Mouse (Mus musculus) hindbrain, embryonic 16.5 days (tissue): ENCODE results near the gene Cd24a. TPM values are rescaled to one million over a fixed set of nuclear protein-coding genes. Genes with fewer than 3 reads are reported as not detected.

Experiments used
- ATAC-seq: fragments of 200-750 bp; cut with Nextera tagmentation; 2 replicates; pipeline ENCODE4 v1.8.0; 2017; ENCODE audit warnings: moderate TSS enrichment, moderate library complexity
- H3K27ac ChIP-seq: fragments of 300-500 bp; sonication (generic); 2 replicates; pipeline ENCODE4 v1.5.1; 2014; ENCODE audit warnings: low read depth, mild to moderate bottlenecking, control low read depth, low read length, moderate library complexity
- H3K27me3 ChIP-seq: fragments of 300-500 bp; sonication (generic); replicated peaks from 2 replicates; pipeline ENCODE4 v1.6.1; 2014; ENCODE audit warnings: low read length; ENCODE audit not compliant: control insufficient read depth, insufficient read depth
- H3K36me3 ChIP-seq: fragments of 300-500 bp; sonication (generic); 2 replicates; pipeline ENCODE4 v1.6.1; 2014; ENCODE audit warnings: mild to moderate bottlenecking, low read length, moderate library complexity, mixed read lengths; ENCODE audit not compliant: control insufficient read depth, insufficient read depth
- H3K4me1 ChIP-seq: fragments of 300-500 bp; sonication (generic); 2 replicates; pipeline ENCODE4 v1.6.1; 2014; ENCODE audit warnings: low read depth, low read length; ENCODE audit not compliant: control insufficient read depth, insufficient read depth
- H3K4me2 ChIP-seq: fragments of 300-500 bp; sonication (generic); 2 replicates; pipeline ENCODE4 v1.6.1; 2014; ENCODE audit warnings: mild to moderate bottlenecking, low read length, control low read depth, moderate library complexity
- H3K4me3 ChIP-seq: fragments of 300-500 bp; sonication (generic); 2 replicates; pipeline ENCODE4 v1.5.1; 2014; ENCODE audit warnings: mild to moderate bottlenecking, low read length, control low read depth, moderate library complexity
- H3K9ac ChIP-seq: fragments of 300-500 bp; sonication (generic); 2 replicates; pipeline ENCODE4 v1.6.1; 2014; ENCODE audit warnings: low read depth, mild to moderate bottlenecking, control low read depth, low read length, moderate library complexity
- H3K9me3 ChIP-seq: fragments of 300-500 bp; sonication (generic); 2 replicates; pipeline ENCODE4 v1.6.1; 2014; ENCODE audit warnings: mild to moderate bottlenecking, low read length, moderate library complexity; ENCODE audit not compliant: control insufficient read depth
- WGBS: fragments of 180-500 bp; shearing (Covaris S2); extraction: QIAGEN DNeasy Blood & Tissue Kit; methylation state at CpG from one replicate; pipeline ENCODE4 v1.1.7; 2014; 5-methylcytosine and 5-hydroxymethylcytosine counted together
- polyA plus RNA-seq: library from polyadenylated mRNA; unstranded; fragments of >200 nt; fragmentation: Nextera tagmentation; extraction: Ambion mirVana; gene quantifications from 2 replicates; pipeline ENCODE4 v1.2.1, GENCODE M21; 2015

Gene Cd24a
- polyA plus RNA-seq, 1 experiment from 2014 or later = 546 TPM

DNA sequence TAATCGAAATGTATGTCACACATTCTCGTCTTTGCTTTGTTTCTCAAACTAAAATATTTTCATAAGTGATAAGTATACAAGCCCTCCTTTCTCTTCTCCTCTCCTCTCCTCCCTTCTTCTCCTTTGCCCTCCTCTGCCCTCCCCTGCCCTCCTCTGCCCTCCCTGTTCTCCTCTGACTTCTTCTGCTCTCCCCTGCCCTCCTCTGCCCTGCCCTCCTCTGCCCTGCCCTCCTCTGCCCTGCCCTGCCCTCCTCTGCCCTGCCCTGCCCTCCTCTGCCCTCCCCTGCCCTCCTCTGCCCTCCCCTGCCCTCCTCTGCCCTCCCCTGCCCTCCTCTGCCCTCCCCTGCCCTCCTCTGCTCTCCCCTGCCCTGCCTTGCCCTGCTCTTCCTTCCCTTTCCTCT lies 31.9 kb downstream of the Cd24a start:
- WGBS = 95% methylated on average over 2 of the region's 2 CpGs

DNA sequence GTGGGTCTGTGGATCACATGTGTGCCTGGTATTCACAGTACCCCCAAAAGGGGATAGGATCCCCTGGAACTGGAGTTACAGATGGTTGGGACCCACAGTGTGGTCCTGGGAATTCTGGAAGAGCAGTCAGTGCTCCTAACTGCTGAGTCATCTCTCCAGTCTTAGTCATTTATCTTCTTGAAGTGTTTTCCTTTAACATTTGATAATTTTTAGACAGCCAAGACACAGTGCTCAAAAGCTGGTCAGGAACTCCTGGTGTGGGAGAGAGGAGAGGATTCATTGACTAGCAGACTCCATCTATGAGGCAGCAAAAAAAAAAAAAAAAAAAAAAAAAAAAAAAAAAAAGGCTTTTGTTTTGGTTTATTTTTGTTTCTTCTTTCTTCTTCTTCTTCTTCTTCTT lies 33.0 kb downstream of the Cd24a start:
- H3K4me2 ChIP-seq = no peak overlapping the region
- no peak overlapping the region for H3K27ac ChIP-seq
- H3K9me3 ChIP-seq = no peaks in the 10 kb centered on the region
- H3K36me3 ChIP-seq = no peaks in the 10 kb centered on the region
- H3K27me3 ChIP-seq = no peaks in the 10 kb centered on the region
- no peak overlapping the region for H3K4me3 ChIP-seq
- no peak for ATAC-seq
- H3K9ac ChIP-seq = no peak overlapping the region
- no peaks in the 10 kb centered on the region for H3K4me1 ChIP-seq

More for the DNA sequence above, 31.9 kb downstream of the Cd24a start:
- Histone ChIP-seq H3K36me3 (no peaks in the 10 kb centered on the region), H3K27me3 (no peaks in the 10 kb centered on the region), H3K9me3 (no peaks in the 10 kb centered on the region), H3K4me1 (no peaks in the 10 kb centered on the region), H3K4me2 (no peak overlapping the region), H3K27ac (no peak overlapping the region), H3K4me3 (no peak overlapping the region), H3K9ac (no peak overlapping the region)
- no peak for ATAC-seq

DNA sequence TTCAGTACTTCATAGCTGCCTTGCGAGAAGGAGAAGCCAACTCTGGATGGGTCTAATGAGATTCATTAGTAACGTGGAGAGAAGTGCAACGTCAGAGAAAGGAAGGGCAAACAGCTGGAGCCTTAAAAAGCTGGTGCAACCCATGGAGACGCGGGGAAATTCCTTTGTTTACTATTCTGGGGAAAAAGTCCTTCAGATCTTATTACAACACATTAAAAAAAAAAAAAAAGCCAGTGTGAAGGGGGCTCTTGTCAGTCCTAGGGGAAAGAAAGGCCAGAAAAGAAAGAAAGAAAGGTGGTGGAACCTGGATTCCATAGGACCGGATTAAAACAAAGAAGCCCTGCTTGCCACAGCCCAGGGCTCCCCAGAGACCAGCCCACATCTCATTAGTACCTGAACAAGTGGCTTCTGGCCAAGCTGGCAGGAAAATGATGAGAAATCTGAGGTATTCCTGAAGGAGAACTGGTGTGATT lies 41.0 kb downstream of the Cd24a start:
- Histone ChIP-seq H3K9ac (peak overlapping the region; percentile 31; the same call in 1 of the 2 replicates), H3K4me1 (peaks cover 3% of the 10 kb centered on the region; the same call in 1 of the 2 replicates), H3K27ac (peak overlapping the region; percentile 77), H3K9me3 (no peaks in the 10 kb centered on the region), H3K27me3 (no peaks in the 10 kb centered on the region), H3K4me2 (peak overlapping the region; percentile 41), H3K4me3 (no peak overlapping the region), H3K36me3 (no peaks in the 10 kb centered on the region)
- WGBS = 0% methylated on average over 6 of the region's 6 CpGs
- peak; percentile 73 for ATAC-seq

DNA sequence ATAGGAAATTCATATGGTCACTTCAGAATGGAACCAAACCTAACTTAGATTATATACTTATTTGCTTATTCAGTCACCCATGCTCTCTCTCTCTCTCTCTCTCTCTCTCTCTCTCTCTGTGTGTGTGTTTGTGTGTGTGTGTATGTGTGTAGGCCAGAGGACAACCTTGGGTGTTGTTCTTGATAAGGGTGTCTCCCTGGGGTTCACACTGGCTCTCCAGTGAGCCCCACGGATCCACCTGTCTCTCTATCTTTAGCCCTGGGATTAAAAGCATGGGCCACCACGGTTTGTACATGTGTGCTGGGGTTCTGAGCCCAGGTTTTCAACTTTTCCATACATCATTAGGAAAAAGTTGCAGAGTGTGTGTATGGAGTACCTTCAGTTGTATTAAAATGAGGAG lies 41.9 kb downstream of the Cd24a start:
- H3K27me3 ChIP-seq = no peaks in the 10 kb centered on the region
- H3K9ac ChIP-seq = no peak overlapping the region
- WGBS = 80% methylated on average over 2 of the region's 2 CpGs
- no peak overlapping the region for H3K4me2 ChIP-seq
- H3K9me3 ChIP-seq = no peaks in the 10 kb centered on the region
- no peak for ATAC-seq
- no peak overlapping the region for H3K27ac ChIP-seq
- peaks cover 3% of the 10 kb centered on the region; the same call in 1 of the 2 replicates for H3K4me1 ChIP-seq
- no peak overlapping the region for H3K4me3 ChIP-seq
- no peaks in the 10 kb centered on the region for H3K36me3 ChIP-seq

DNA sequence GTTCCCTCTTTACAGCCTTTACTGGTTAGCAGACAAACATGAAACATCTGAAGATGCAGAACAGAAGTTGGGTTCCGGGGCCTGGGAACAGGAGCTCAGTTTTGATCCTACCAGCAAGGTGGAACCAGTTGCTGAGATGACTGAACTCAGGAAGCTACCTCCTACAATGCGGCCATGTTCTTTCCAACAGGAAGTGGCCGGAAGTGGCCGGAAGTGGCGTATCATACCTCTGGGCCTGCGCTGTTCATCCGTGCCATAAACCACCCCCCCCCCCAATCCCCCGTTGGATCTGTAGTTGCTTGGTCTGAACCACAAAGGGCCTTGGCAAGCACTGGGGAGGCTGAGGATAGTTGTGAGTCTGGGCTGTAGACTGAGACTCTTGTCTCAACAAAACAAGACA lies 45.4 kb downstream of the Cd24a start:
- no peaks in the 10 kb centered on the region for H3K9me3 ChIP-seq
- H3K4me2 ChIP-seq = no peak overlapping the region
- H3K9ac ChIP-seq = no peak overlapping the region
- H3K36me3 ChIP-seq = no peaks in the 10 kb centered on the region
- no peak for ATAC-seq
- WGBS = 95% methylated on average over 8 of the region's 8 CpGs
- no peak overlapping the region for H3K27ac ChIP-seq
- H3K4me1 ChIP-seq = peaks cover 3% of the 10 kb centered on the region; the same call in 1 of the 2 replicates
- H3K4me3 ChIP-seq = no peak overlapping the region
- H3K27me3 ChIP-seq = no peaks in the 10 kb centered on the region

DNA sequence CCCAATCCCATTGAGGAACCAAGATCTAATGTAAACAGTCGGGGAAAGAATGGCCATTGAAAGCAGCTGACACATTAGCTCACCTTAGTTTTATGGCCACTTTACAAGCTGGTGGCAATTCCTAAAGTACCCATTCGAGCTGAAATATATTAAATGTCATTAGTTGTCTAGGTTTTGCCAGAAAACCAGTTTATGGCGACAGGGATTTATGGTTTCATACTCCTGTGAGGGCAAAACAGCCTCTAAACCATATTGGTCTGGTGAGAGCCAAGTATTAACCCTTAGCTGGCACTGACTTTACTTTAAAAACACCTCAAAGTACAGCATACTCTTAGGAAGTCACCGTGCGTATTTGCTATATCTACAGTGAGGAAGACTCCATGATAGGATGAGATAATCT lies 46.3 kb downstream of the Cd24a start:
- no peak overlapping the region for H3K27ac ChIP-seq
- H3K27me3 ChIP-seq = no peaks in the 10 kb centered on the region
- no peaks in the 10 kb centered on the region for H3K9me3 ChIP-seq
- 76% methylated on average over 5 of the region's 5 CpGs for WGBS
- H3K4me2 ChIP-seq = no peak overlapping the region
- no peak overlapping the region for H3K9ac ChIP-seq
- no peaks in the 10 kb centered on the region; the same call in 1 of the 2 replicates for H3K4me1 ChIP-seq
- H3K4me3 ChIP-seq = no peak overlapping the region
- no peaks in the 10 kb centered on the region for H3K36me3 ChIP-seq
- no peak for ATAC-seq

DNA sequence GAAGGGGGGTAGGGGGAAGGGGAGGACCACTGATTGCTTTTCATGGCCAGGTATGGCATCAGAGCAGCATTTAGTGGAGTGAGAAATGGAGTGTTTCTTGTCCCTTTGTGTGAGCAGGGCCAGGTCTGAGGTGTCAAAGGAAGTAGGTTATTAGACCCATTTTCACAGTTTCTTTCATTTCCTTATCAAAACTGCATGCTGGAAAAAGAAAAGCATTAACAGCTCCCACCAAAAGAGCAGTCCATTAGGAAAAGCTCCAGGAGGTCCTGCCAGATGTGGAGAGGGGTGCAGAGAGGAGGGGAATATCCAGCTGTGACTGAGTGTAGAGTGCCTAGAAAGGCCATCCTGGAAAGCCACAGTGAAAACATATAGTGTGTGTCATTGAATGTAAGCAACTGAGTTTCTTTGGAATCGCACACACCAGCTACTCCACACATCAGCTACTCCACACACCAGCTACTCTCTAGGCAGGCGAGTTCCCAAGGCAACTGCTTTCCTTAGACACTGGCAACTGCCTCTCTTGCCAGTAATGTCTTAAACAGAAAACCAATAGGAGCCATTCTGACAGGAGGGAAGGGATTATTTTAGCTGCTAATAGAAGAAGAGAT lies 46.8 kb downstream of the Cd24a start:
- no peak overlapping the region for H3K4me2 ChIP-seq
- no peak overlapping the region for H3K4me3 ChIP-seq
- no peaks in the 10 kb centered on the region; the same call in 1 of the 2 replicates for H3K4me1 ChIP-seq
- H3K9ac ChIP-seq = no peak overlapping the region
- no peaks in the 10 kb centered on the region for H3K36me3 ChIP-seq
- no peaks in the 10 kb centered on the region for H3K27me3 ChIP-seq
- no peak overlapping the region for H3K27ac ChIP-seq
- 48% methylated on average over 2 of the region's 2 CpGs for WGBS
- H3K9me3 ChIP-seq = no peaks in the 10 kb centered on the region
- no peak for ATAC-seq

DNA sequence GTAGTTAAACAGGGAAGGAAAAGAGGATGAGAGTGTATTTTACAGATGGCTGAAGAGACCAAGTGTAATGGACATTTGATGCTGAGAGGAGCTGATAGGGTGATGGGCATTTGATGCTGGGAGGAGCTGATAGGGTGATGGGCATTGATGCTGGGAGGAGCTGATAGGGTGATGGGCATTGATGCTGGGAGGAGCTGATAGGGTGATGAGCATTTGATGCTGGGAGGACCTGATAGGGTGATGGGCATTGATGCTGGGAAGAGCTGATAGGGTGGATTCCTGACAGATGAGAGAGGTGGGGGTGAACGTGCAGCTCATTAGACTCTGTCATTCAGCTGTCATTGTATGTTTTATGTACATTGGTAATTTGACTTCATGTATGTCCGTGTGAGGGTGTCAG lies 47.5 kb downstream of the Cd24a start:
- 0 out of 2 replicates have a peak, but pooled peaks have one; percentile 24 for ATAC-seq
- Histone ChIP-seq H3K4me1 (no peaks in the 10 kb centered on the region; the same call in 1 of the 2 replicates), H3K27ac (no peak overlapping the region)

DNA sequence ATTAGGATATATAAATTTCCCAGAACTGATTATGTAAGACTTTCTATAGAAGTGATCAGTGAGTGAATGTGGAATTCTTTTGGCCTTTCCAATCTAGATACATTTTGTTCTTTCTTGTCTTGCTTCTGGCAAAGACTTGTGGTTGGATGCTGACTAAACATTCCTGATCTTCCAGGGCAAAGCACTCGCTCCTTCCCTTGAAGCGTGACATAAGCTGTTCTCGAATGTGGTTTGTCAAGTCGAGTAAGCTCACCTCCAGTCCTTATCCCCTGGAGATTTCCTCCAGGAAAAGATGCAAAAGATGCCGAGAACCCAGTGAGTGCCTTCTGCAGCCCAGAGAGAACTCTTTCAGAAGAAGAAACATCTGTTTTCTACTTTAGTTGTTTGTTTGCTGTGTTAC lies 51.1 kb downstream of the Cd24a start:
- Histone ChIP-seq H3K27ac (no peak overlapping the region), H3K9me3 (no peaks in the 10 kb centered on the region), H3K27me3 (no peaks in the 10 kb centered on the region), H3K4me2 (no peak overlapping the region), H3K9ac (no peak overlapping the region), H3K36me3 (no peaks in the 10 kb centered on the region), H3K4me1 (no peaks in the 10 kb centered on the region; the same call in 1 of the 2 replicates), H3K4me3 (no peak overlapping the region)
- WGBS = 78% methylated on average over 5 of the region's 5 CpGs
- ATAC-seq = no peak

More for the DNA sequence above, 47.5 kb downstream of the Cd24a start:
- Histone ChIP-seq H3K9ac (no peak overlapping the region), H3K36me3 (no peaks in the 10 kb centered on the region), H3K4me2 (no peak overlapping the region), H3K9me3 (no peaks in the 10 kb centered on the region), H3K27me3 (no peaks in the 10 kb centered on the region), H3K4me3 (no peak overlapping the region)
- 66% methylated on average over 2 of the region's 2 CpGs for WGBS
